Mouse (Mus musculus) midbrain, postnatal 0 days (tissue): ENCODE data around the gene Gm10720. TPM values are rescaled to one million over a fixed set of nuclear protein-coding genes. Genes with fewer than 3 reads are reported as not detected.
A peak's percentile ranks its signal among the peaks of the same experiment; 100 is the strongest.
"Not testable (repeated sequence)": the region's sequence is repeated elsewhere in the genome, so short reads cannot be mapped to it uniquely, and the experiment has no call there.

ENCODE experiments used
- ATAC-seq: fragments of 200-750 bp; cut with Nextera tagmentation; 2 replicates; pipeline ENCODE4 v1.8.0; 2017; ENCODE audit warnings: moderate number of reproducible peaks, mild to moderate bottlenecking, moderate TSS enrichment, moderate library complexity; ENCODE audit not compliant: low FRiP score
- DNase-seq: peaks from one replicate; pipeline ENCODE4 v3.0.0-alpha.2; 2015; ENCODE audit warnings: low spot score
- H3K27ac ChIP-seq: fragments of 300-500 bp; sonication (generic); 2 replicates; pipeline ENCODE4 v1.5.1; 2014; ENCODE audit warnings: low read depth, mild to moderate bottlenecking, low read length, mixed read lengths
- H3K27me3 ChIP-seq: fragments of 300-500 bp; sonication (generic); 2 replicates; pipeline ENCODE4 v1.6.1; 2014; ENCODE audit warnings: low read length, control low read depth, mixed read lengths; ENCODE audit not compliant: insufficient read depth
- H3K36me3 ChIP-seq: fragments of 300-500 bp; sonication (generic); 2 replicates; pipeline ENCODE4 v1.6.1; 2014; ENCODE audit warnings: low read length, control low read depth, mixed read lengths; ENCODE audit not compliant: insufficient read depth
- H3K4me1 ChIP-seq: fragments of 300-500 bp; sonication (generic); 2 replicates; pipeline ENCODE4 v1.6.1; 2014; ENCODE audit warnings: mild to moderate bottlenecking, control low read depth, antibody characterized with exemption, low read length, mixed read lengths; ENCODE audit not compliant: insufficient read depth
- H3K4me2 ChIP-seq: fragments of 300-500 bp; sonication (generic); 2 replicates; pipeline ENCODE4 v1.6.1; 2014; ENCODE audit warnings: low read depth, mild to moderate bottlenecking, low read length, mixed read lengths; ENCODE audit not compliant: poor library complexity, severe bottlenecking
- H3K4me3 ChIP-seq: fragments of 300-500 bp; sonication (generic); 2 replicates; pipeline ENCODE4 v1.5.1; 2014; ENCODE audit warnings: low read depth, mild to moderate bottlenecking, low read length, moderate library complexity
- H3K9ac ChIP-seq: fragments of 300-500 bp; sonication (generic); replicated peaks from 2 replicates; pipeline ENCODE4 v1.6.1; 2014; ENCODE audit warnings: mild to moderate bottlenecking, low read length, moderate library complexity, mixed read lengths; ENCODE audit not compliant: poor library complexity, severe bottlenecking
- H3K9me3 ChIP-seq: fragments of 300-500 bp; sonication (generic); 2 replicates; pipeline ENCODE4 v1.6.1; 2016; ENCODE audit warnings: low read length, control low read depth
- WGBS: fragments of 180-500 bp; shearing (Covaris S2); extraction: QIAGEN DNeasy Blood & Tissue Kit; methylation state at CpG from one replicate; pipeline ENCODE4 v1.1.7; 2014; 5-methylcytosine and 5-hydroxymethylcytosine counted together
- polyA plus RNA-seq: library from polyadenylated mRNA; unstranded; fragments of >200 nt; fragmentation: Nextera tagmentation; extraction: Ambion mirVana; gene quantifications from 2 replicates; pipeline ENCODE4 v1.2.1, GENCODE M21; 2015
- total RNA-seq: library from RNA; depleted of rRNA; stranded (reverse); fragments of >200 nt; gene quantifications from 2 replicates; pipeline ENCODE4 v1.2.3, GENCODE M21; 2014; rRNA removed

Gm10720 gene
- not detected in 2 replicates for total RNA-seq
- polyA plus RNA-seq: not detected in 2 replicates

DNA sequence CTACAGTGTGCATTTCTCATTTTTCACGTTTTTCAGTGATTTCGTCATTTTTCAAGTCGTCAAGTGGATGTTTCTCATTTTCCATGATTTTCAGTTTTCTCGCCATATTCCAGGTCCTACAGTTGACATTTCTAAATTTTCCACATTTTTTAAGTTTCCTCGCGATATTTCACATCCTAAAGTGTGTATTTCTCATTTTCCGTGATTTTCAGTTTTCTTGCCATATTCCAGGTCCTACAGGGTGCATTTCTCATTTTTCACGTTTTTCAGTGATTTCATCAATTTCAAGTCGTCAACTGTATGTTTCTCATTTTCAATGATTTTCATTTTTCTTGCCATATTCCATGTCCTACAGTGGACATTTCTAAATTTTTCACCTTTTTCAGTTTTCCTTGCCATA is at the start of gene Gm10720:
Gene Gm10720, plus strand, starts transcription at position 301 of the 400 bp plus-strand sequence.
- H3K27me3 ChIP-seq, DNase-seq, H3K36me3 ChIP-seq, H3K9ac ChIP-seq, H3K4me1 ChIP-seq, H3K27ac ChIP-seq, H3K4me2 ChIP-seq, H3K9me3 ChIP-seq, H3K4me3 ChIP-seq, ATAC-seq: not testable (repeated sequence)
- WGBS: 67% methylated on average over 4 of the region's 9 CpGs

DNA sequence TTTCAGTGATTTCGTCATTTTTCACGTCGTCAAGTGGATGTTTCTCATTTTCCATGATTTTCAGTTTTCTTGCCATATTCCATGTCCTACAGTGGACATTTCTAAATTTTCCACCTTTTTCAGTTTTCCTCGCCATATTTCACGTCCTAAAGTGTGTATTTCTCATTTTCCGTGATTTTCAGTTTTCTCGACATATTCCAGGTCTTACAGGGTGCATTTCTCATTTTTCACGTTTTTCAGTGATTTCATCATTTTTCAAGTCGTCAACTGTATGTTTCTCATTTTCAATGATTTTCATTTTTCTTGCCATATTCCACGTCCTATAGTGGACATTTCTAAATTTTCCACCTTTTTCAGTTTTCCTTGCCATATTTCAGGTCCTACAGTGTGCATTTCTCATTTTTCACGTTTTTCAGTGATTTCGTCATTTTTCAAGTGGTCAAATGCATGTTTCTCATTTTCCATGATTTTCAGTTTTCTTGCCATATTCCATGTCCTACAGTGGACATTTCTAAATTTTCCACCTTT is 14.9 kb upstream of the Gm10720 start, which contains the start of gene Gm10722:
Gene Gm10722, plus strand, starts transcription at position 478 of the 528 bp plus-strand sequence.
- ATAC-seq, H3K9ac ChIP-seq, H3K9me3 ChIP-seq, H3K36me3 ChIP-seq, H3K27me3 ChIP-seq, H3K4me2 ChIP-seq, H3K4me1 ChIP-seq, H3K27ac ChIP-seq, H3K4me3 ChIP-seq: not testable (repeated sequence)
- WGBS: 74% methylated on average over 12 of the region's 12 CpGs
- DNase-seq: peak; percentile 51

DNA sequence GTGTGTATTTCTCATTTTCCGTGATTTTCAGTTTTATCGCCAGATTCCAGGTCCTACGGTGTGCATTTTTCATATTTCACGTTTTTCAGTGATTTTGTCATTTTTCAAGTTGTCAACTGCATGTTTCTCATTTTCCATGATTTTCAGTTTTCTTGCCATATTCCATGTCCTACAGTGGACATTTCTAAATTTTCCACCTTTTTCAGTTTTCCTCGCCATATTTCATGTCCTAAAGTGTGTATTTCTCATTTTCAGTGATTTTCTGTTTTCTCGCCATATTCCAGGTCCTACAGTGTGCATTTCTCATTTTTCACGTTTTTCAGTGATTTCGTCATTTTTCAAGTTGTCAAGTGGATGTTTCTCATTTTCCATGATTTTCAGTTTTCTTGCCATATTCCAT is 14.4 kb upstream of the Gm10720 start:
- H3K9me3 ChIP-seq, H3K4me2 ChIP-seq, H3K36me3 ChIP-seq, H3K27me3 ChIP-seq, ATAC-seq, H3K27ac ChIP-seq, H3K9ac ChIP-seq, DNase-seq, H3K4me3 ChIP-seq, H3K4me1 ChIP-seq: not testable (repeated sequence)
- 68% methylated on average over 8 of the region's 8 CpGs for WGBS

DNA sequence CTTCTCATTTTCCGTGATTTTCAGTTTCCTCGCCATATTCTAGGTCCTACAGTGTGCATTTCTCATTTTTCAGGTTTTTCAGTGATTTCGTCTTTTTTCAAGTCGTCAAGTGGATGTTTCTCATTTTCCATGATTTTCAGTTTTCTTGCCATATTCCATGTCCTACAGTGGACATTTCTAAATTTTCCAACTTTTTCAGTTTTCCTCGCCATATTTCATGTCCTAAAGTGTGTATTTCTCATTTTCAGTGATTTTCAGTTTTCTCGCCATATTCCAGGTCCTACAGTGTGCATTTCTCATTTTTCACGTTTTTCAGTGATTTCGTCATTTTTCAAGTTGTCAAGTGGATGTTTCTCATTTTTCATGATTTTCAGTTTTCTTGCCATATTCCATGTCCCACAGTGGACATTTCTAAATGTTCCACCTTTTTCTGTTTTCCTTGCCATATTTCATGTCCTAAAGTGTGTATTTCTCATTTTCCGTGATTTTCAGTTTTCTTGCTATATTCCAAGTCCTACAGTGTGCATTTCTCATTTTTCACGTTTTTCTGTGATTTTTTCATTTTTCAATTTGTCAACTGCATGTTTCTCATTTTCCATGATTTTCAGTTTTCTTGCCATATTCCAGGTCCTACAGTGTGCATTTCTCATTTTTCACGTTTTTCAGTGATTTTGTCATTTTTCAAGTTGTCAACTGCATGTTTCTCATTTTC is 13.3 kb upstream of the Gm10720 start:
- not testable (repeated sequence) for H3K4me1 ChIP-seq, H3K4me3 ChIP-seq, H3K9me3 ChIP-seq, H3K36me3 ChIP-seq, H3K27me3 ChIP-seq, H3K9ac ChIP-seq, H3K27ac ChIP-seq, H3K4me2 ChIP-seq
- ATAC-seq (peak; percentile 85), DNase-seq (peak; percentile 50)
- WGBS: 62% methylated on average over 8 of the region's 11 CpGs

DNA sequence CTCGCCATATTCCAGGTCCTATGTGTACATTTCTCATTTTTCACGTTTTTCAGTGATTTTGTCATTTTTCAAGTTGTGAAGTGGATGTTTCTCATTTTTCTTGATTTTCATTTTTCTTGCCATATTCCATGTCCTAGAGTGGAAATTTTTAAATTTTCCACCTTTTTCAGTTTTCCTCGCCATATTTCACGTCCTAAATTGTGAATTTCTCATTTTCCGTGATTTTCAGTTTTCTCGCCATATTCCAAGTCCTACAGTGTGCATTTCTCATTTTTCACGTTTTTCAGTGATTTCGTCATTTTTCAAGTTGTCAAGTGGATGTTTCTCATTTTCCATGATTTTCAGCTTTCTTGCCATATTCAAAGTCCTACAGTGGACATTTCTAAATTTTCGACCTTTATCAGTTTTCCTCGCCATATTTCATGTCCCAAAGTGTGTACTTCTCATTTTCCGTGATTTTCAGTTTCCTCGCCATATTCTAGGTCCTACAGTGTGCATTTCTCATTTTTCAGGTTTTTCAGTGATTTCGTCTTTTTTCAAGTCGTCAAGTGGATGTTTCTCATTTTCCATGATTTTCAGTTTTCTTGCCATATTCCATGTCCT is 12.6 kb upstream of the Gm10720 start, which contains the start of gene Gm11168:
Gene Gm11168, plus strand, starts transcription at position 553 of the 603 bp plus-strand sequence.
- H3K27me3 ChIP-seq, H3K4me3 ChIP-seq, H3K27ac ChIP-seq, H3K4me2 ChIP-seq, H3K4me1 ChIP-seq, H3K36me3 ChIP-seq, ATAC-seq, H3K9me3 ChIP-seq, DNase-seq, H3K9ac ChIP-seq: not testable (repeated sequence)
- 67% methylated on average over 6 of the region's 14 CpGs for WGBS

DNA sequence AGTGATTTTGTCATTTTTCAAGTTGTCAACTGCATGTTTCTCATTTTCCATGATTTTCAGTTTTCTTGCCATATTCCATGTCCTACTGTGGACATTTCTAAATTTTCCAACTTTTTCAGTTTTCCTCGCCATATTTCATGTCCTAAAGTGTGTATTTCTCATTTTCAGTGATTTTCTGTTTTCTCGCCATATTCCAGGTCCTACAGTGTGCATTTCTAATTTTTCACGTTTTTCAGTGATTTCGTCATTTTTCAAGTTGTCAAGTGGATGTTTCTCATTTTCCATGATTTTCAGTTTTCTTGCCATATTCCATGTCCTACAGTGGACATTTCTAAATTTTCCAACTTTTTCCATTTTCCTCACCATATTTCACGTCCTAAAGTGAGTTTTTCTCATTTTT is 9.3 kb upstream of the Gm10720 start:
- H3K4me2 ChIP-seq, H3K27ac ChIP-seq, H3K9ac ChIP-seq, H3K4me3 ChIP-seq, H3K4me1 ChIP-seq, H3K27me3 ChIP-seq, H3K9me3 ChIP-seq, ATAC-seq, H3K36me3 ChIP-seq, DNase-seq: not testable (repeated sequence)
- WGBS: 79% methylated on average over 1 of the region's 5 CpGs

DNA sequence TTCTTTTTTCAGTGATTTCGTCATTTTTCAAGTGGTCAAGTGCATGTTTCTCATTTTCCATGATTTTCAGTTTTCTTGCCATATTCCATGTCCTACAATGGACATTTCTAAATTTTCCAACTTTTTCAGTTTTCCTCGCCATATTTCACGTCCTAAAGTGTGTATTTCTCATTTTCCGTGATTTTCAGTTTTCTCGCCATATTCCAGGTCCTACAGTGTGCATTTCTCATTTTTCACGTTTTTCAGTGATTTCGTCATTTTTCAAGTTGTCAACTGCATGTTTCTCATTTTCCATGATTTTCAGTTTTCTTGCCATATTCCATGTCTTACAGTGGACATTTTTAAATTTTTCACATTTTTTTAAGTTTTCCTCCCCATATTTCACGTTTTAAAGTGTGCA is 8.8 kb upstream of the Gm10720 start:
- not testable (repeated sequence) for H3K9me3 ChIP-seq, H3K36me3 ChIP-seq, DNase-seq, H3K9ac ChIP-seq, H3K27ac ChIP-seq, H3K4me3 ChIP-seq, H3K27me3 ChIP-seq, H3K4me1 ChIP-seq, H3K4me2 ChIP-seq
- peak; percentile 78 for ATAC-seq
- 76% methylated on average over 7 of the region's 8 CpGs for WGBS

DNA sequence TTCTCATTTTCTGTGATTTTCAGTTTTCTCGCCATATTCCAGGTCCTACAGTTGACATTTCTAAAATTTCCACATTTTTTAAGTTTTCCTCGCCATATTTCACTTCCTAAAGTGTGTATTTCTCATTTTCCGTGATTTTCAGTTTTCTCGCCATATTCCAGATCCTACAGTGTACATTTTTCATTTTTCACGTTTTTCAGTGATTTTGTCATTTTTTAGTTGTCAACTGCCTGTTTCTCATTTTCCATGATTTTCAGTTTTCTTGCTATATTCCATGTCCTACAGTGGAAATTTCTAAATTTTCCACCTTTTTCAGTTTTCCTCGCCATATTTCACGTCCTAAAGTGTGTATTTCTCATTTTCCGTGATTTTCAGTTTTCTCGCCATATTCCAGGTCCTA is 8.2 kb upstream of the Gm10720 start:
- H3K36me3 ChIP-seq, H3K9ac ChIP-seq, H3K27me3 ChIP-seq, H3K27ac ChIP-seq, H3K4me2 ChIP-seq, H3K9me3 ChIP-seq, H3K4me1 ChIP-seq, H3K4me3 ChIP-seq, ATAC-seq, DNase-seq: not testable (repeated sequence)
- 76% methylated on average over 7 of the region's 9 CpGs for WGBS
